Mouse (Mus musculus) kidney, postnatal 4 days (tissue): Measurements from ENCODE around the gene Plekhg6.
A peak's percentile ranks its signal among the peaks of the same experiment; 100 is the strongest.

Experiments used
- DNase-seq, 2 experiments: peaks; one replicate each; pipeline ENCODE4 v3.0.0; 2021; ENCODE audit warnings: mixed read lengths in 2 of 2

The Plekhg6 gene

GRCm38 (mm10) chr6:125385066-125385974 is 4.7 kb upstream of the Plekhg6 start:
- DNase-seq: peak in 1 of 2 experiments; percentile 43

- DNase-seq: no peak
These were observed 1.4 kb upstream of the Plekhg6 start for GRCm38 (mm10) chr6:125382024-125382423.

GRCm38 (mm10) chr6:125379781-125380180 is 812 bp downstream of the Plekhg6 start:
- peak in 1 of 2 experiments; percentile 33 for DNase-seq

- no peak for DNase-seq
These were observed 2.0 kb downstream of the Plekhg6 start for GRCm38 (mm10) chr6:125378621-125379020.

GRCm38 (mm10) chr6:125377582-125378451 is 2.8 kb downstream of the Plekhg6 start:
- peak; percentile 85 to 90 for DNase-seq

GRCm38 (mm10) chr6:125377042-125377441 is 3.6 kb downstream of the Plekhg6 start:
- DNase-seq: no peak

- DNase-seq: peak in 1 of 2 experiments; percentile 55
These were observed 12.7 kb downstream of the Plekhg6 start for GRCm38 (mm10) chr6:125367758-125368371.

GRCm38 (mm10) chr6:125366133-125366532 is 14.5 kb downstream of the Plekhg6 start:
- DNase-seq: no peak

GRCm38 (mm10) chr6:125365522-125365921 is 15.1 kb downstream of the Plekhg6 start:
- no peak for DNase-seq

GRCm38 (mm10) chr6:125364448-125364847 is 16.1 kb downstream of the Plekhg6 start:
- peak; percentile 51 to 66 for DNase-seq

GRCm38 (mm10) chr6:125363451-125364242 is 16.9 kb downstream of the Plekhg6 start:
- peak; percentile 46 to 66 for DNase-seq

- no peak for DNase-seq
These were observed 17.6 kb downstream of the Plekhg6 start for GRCm38 (mm10) chr6:125363021-125363420.

GRCm38 (mm10) chr6:125361467-125362291 is 18.9 kb downstream of the Plekhg6 start:
- DNase-seq: peak; percentile 66 to 72

GRCm38 (mm10) chr6:125360846-125361245 is 19.7 kb downstream of the Plekhg6 start:
- no peak for DNase-seq

GRCm38 (mm10) chr6:125359999-125360398 is 20.6 kb downstream of the Plekhg6 start:
- no peak for DNase-seq

- DNase-seq: no peak
These were observed 23.3 kb downstream of the Plekhg6 start for GRCm38 (mm10) chr6:125357334-125357733.

GRCm38 (mm10) chr6:125356264-125356663 is 24.3 kb downstream of the Plekhg6 start:
- DNase-seq: peak; percentile 40 to 50

GRCm38 (mm10) chr6:125355197-125355741 is 25.3 kb downstream of the Plekhg6 start:
- DNase-seq: peak in 1 of 2 experiments; percentile 51

GRCm38 (mm10) chr6:125354352-125355151 is 26.0 kb downstream of the Plekhg6 start:
- DNase-seq: peak; percentile 69 to 79

- no peak for DNase-seq
These were observed 26.9 kb downstream of the Plekhg6 start for GRCm38 (mm10) chr6:125353655-125354054.
